Mouse (Mus musculus): Measurements from ENCODE around the gene Gm7138. TPM values are rescaled to one million over a fixed set of nuclear protein-coding genes. Genes with fewer than 3 reads are reported as not detected.
"Not testable (repeated sequence)": the region's sequence is repeated elsewhere in the genome, so short reads cannot be mapped to it uniquely, and the experiment has no call there.

The Gm7138 gene
- polyA plus RNA-seq, 1 experiment from 2014 or later = not detected

GRCm38 (mm10) chr10:77753448-77753847 lies 23.3 kb downstream of the Gm7138 start:
- no peaks in the 10 kb centered on the region for H3K9me3 ChIP-seq (replicated peaks; ENCODE audit: control insufficient read depth, low read length)
- no peaks in the 10 kb centered on the region for H3K36me3 ChIP-seq (ENCODE audit: control insufficient read depth, insufficient read depth, low read length)
- no peak overlapping the region for H3K27ac ChIP-seq (ENCODE audit: low read length)
- no peaks in the 10 kb centered on the region for H3K27me3 ChIP-seq (ENCODE audit: control insufficient read depth, insufficient read depth, low read length)
- no peaks in the 10 kb centered on the region for H3K4me1 ChIP-seq (ENCODE audit: control insufficient read depth, insufficient read depth, low read length)
- no peak overlapping the region for H3K9ac ChIP-seq (ENCODE audit: low read length)
- no peak overlapping the region for H3K4me2 ChIP-seq (ENCODE audit: low read depth, low read length)
- ATAC-seq (ENCODE audit: insufficient read depth, low FRiP score) = no peak
- no peak overlapping the region for H3K4me3 ChIP-seq (replicated peaks; ENCODE audit: low read length)

GRCm38 (mm10) chr10:77752312-77752711 lies 24.4 kb downstream of the Gm7138 start:
- H3K9me3 ChIP-seq (replicated peaks; ENCODE audit: control insufficient read depth, low read length); H3K27me3 ChIP-seq (ENCODE audit: control insufficient read depth, insufficient read depth, low read length); ATAC-seq (ENCODE audit: insufficient read depth, low FRiP score); H3K4me2 ChIP-seq (ENCODE audit: low read depth, low read length); H3K4me3 ChIP-seq (replicated peaks; ENCODE audit: low read length); H3K27ac ChIP-seq (ENCODE audit: low read length); H3K9ac ChIP-seq (ENCODE audit: low read length); H3K36me3 ChIP-seq (ENCODE audit: control insufficient read depth, insufficient read depth, low read length); H3K4me1 ChIP-seq (ENCODE audit: control insufficient read depth, insufficient read depth, low read length): not testable (repeated sequence)
- WGBS = 51% methylated on average over 3 of the region's 3 CpGs

GRCm38 (mm10) chr10:77751254-77751653 lies 25.5 kb downstream of the Gm7138 start, which contains the start of gene Gm9736:
Gene Gm9736 (minus strand): TSS chr10:77751354.
- H3K4me1 ChIP-seq (ENCODE audit: control insufficient read depth, insufficient read depth, low read length); H3K9me3 ChIP-seq (replicated peaks; ENCODE audit: control insufficient read depth, low read length); H3K27me3 ChIP-seq (ENCODE audit: control insufficient read depth, insufficient read depth, low read length); H3K4me2 ChIP-seq (ENCODE audit: low read depth, low read length); H3K27ac ChIP-seq (ENCODE audit: low read length); H3K4me3 ChIP-seq (replicated peaks; ENCODE audit: low read length); H3K36me3 ChIP-seq (ENCODE audit: control insufficient read depth, insufficient read depth, low read length); ATAC-seq (ENCODE audit: insufficient read depth, low FRiP score); H3K9ac ChIP-seq (ENCODE audit: low read length): not testable (repeated sequence)
- WGBS = 87% methylated on average over 1 of the region's 1 CpGs

DNA sequence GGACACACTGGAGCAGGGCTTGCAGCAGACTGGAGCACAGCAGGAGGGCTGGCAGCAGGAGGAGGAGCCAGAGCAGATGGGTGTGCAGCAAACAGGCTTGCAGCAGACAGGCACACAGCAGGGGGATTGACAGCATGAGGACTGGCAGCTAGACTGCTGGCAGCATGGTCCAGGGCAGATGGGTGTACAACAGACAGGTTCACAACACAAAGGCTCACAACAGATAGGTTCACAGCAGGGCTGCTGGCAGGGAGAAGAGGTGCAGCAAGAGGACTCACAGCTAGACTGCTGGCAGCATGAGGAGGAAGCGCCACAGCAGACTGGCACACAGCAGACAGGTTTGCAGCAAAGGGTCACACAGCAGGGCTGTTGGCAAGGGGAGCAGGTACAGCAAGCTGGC lies 26.1 kb downstream of the Gm7138 start:
- 86% methylated on average over 1 of the region's 1 CpGs for WGBS
- H3K4me1 ChIP-seq (ENCODE audit: control insufficient read depth, insufficient read depth, low read length); ATAC-seq (ENCODE audit: insufficient read depth, low FRiP score); H3K9ac ChIP-seq (ENCODE audit: low read length); H3K4me3 ChIP-seq (replicated peaks; ENCODE audit: low read length); H3K4me2 ChIP-seq (ENCODE audit: low read depth, low read length); H3K27ac ChIP-seq (ENCODE audit: low read length); H3K9me3 ChIP-seq (replicated peaks; ENCODE audit: control insufficient read depth, low read length); H3K27me3 ChIP-seq (ENCODE audit: control insufficient read depth, insufficient read depth, low read length); H3K36me3 ChIP-seq (ENCODE audit: control insufficient read depth, insufficient read depth, low read length): not testable (repeated sequence)

DNA sequence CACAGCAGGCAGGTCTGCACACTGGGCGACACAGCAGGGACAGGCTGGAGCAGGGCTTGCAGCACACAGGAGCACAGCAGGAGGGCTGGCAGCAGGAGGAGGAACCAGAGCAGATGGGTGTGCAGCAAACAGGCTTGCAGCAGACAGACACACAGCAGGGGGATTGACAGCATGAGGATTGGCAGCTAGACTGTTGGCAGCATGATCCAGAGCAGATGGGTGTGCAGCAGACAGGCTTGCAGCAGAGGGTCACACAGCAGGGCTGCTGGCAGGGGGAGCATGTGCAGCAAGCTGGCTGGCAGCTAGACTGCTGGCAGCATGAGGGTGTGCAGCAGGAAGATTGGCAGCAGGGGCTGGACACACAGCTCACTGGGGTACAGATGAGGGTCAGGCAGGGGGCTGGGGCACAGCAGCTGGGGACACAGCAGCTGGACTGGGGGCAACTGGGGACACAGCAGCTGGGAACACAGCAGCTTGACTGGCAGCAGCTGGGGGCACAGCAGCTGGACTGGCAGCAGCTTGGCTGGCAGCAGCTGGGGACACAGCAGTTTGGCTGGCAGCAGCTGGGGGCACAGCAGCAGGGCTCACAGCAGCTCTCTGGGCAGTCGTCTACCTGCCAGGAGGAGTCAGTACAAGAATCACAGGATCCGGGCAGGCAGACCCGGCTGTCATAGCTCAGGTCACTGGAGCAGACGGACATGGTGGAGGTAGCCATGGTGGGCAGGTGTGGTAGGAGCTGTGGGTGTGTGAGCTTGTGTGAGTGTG lies 34.6 kb downstream of the Gm7138 start, which contains the start of gene Gm18596:
Gm18596 (minus strand) TSS at position 715 of the 765 bp plus-strand sequence.
- H3K4me1 ChIP-seq (ENCODE audit: control insufficient read depth, insufficient read depth, low read length); H3K36me3 ChIP-seq (ENCODE audit: control insufficient read depth, insufficient read depth, low read length); H3K4me2 ChIP-seq (ENCODE audit: low read depth, low read length); H3K27me3 ChIP-seq (ENCODE audit: control insufficient read depth, insufficient read depth, low read length); H3K27ac ChIP-seq (ENCODE audit: low read length); H3K4me3 ChIP-seq (replicated peaks; ENCODE audit: low read length); H3K9me3 ChIP-seq (replicated peaks; ENCODE audit: control insufficient read depth, low read length); H3K9ac ChIP-seq (ENCODE audit: low read length); ATAC-seq (ENCODE audit: insufficient read depth, low FRiP score): not testable (repeated sequence)
- 48% methylated on average over 4 of the region's 5 CpGs for WGBS

GRCm38 (mm10) chr10:77738929-77739328 lies 37.8 kb downstream of the Gm7138 start:
- Histone ChIP-seq H3K9me3 (replicated peaks; ENCODE audit: control insufficient read depth, low read length) (peaks cover 6% of the 10 kb centered on the region; the same call in 1 of the 2 replicates), H3K9ac (ENCODE audit: low read length) (no peak overlapping the region), H3K27me3 (ENCODE audit: control insufficient read depth, insufficient read depth, low read length) (no peaks in the 10 kb centered on the region), H3K4me2 (ENCODE audit: low read depth, low read length) (no peak overlapping the region), H3K36me3 (ENCODE audit: control insufficient read depth, insufficient read depth, low read length) (no peaks in the 10 kb centered on the region), H3K4me3 (replicated peaks; ENCODE audit: low read length) (no peak overlapping the region), H3K27ac (ENCODE audit: low read length) (no peak overlapping the region), H3K4me1 (ENCODE audit: control insufficient read depth, insufficient read depth, low read length) (no peaks in the 10 kb centered on the region)
- WGBS = 86% methylated on average over 4 of the region's 4 CpGs
- ATAC-seq (ENCODE audit: insufficient read depth, low FRiP score) = no peak

- Histone ChIP-seq H3K4me3 (replicated peaks; ENCODE audit: low read length) (no peak overlapping the region), H3K36me3 (ENCODE audit: control insufficient read depth, insufficient read depth, low read length) (no peaks in the 10 kb centered on the region), H3K4me2 (ENCODE audit: low read depth, low read length) (no peak overlapping the region), H3K9me3 (replicated peaks; ENCODE audit: control insufficient read depth, low read length) (peaks cover 6% of the 10 kb centered on the region; the same call in 1 of the 2 replicates), H3K27me3 (ENCODE audit: control insufficient read depth, insufficient read depth, low read length) (no peaks in the 10 kb centered on the region), H3K9ac (ENCODE audit: low read length) (no peak overlapping the region), H3K4me1 (ENCODE audit: control insufficient read depth, insufficient read depth, low read length) (no peaks in the 10 kb centered on the region), H3K27ac (ENCODE audit: low read length) (no peak overlapping the region)
- no peak for ATAC-seq (ENCODE audit: insufficient read depth, low FRiP score)
- 91% methylated on average over 1 of the region's 1 CpGs for WGBS
Observed at GRCm38 (mm10) chr10:77735928-77736327, 40.8 kb downstream of the Gm7138 start.

DNA sequence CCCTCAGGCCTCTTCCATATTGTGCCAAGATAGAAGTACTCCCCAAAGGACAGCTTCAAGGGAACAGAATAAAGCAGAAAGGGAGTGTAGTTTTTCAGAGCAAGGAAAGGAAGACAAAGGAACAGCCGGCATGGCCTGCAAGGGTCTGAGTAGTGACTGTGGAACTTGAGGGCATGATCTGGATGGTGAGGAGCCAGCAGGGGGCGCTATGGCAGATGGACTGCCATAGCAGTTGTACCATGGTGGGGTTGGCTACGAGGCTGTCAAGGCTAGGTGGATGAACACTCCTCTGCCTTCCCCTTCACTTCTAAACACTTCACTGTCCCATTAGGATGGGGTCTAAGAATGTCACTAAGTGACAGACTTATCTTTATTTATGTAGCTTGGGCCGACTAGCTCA lies 47.5 kb downstream of the Gm7138 start:
- no peak for ATAC-seq (ENCODE audit: insufficient read depth, low FRiP score)
- Histone ChIP-seq H3K4me1 (ENCODE audit: control insufficient read depth, insufficient read depth, low read length) (no peaks in the 10 kb centered on the region), H3K4me2 (ENCODE audit: low read depth, low read length) (no peak overlapping the region), H3K9me3 (replicated peaks; ENCODE audit: control insufficient read depth, low read length) (no peaks in the 10 kb centered on the region), H3K27ac (ENCODE audit: low read length) (no peak overlapping the region), H3K4me3 (replicated peaks; ENCODE audit: low read length) (no peak overlapping the region), H3K36me3 (ENCODE audit: control insufficient read depth, insufficient read depth, low read length) (no peaks in the 10 kb centered on the region), H3K9ac (ENCODE audit: low read length) (no peak overlapping the region), H3K27me3 (ENCODE audit: control insufficient read depth, insufficient read depth, low read length) (no peaks in the 10 kb centered on the region)
- 46% methylated on average over 4 of the region's 4 CpGs for WGBS

GRCm38 (mm10) chr10:77728280-77728679 lies 48.5 kb downstream of the Gm7138 start:
- WGBS = 52% methylated on average over 4 of the region's 4 CpGs
- Histone ChIP-seq H3K4me3 (replicated peaks; ENCODE audit: low read length) (no peak overlapping the region), H3K4me1 (ENCODE audit: control insufficient read depth, insufficient read depth, low read length) (no peaks in the 10 kb centered on the region), H3K9ac (ENCODE audit: low read length) (no peak overlapping the region), H3K27me3 (ENCODE audit: control insufficient read depth, insufficient read depth, low read length) (no peaks in the 10 kb centered on the region), H3K9me3 (replicated peaks; ENCODE audit: control insufficient read depth, low read length) (no peaks in the 10 kb centered on the region), H3K4me2 (ENCODE audit: low read depth, low read length) (no peak overlapping the region), H3K36me3 (ENCODE audit: control insufficient read depth, insufficient read depth, low read length) (no peaks in the 10 kb centered on the region), H3K27ac (ENCODE audit: low read length) (no peak overlapping the region)
- ATAC-seq (ENCODE audit: insufficient read depth, low FRiP score) = no peak

All from stomach, embryonic 16.5 days (tissue).